Mouse (Mus musculus) frontal cortex, postnatal 14 days (tissue): ENCODE measurements around the gene Gm11554.
"Not testable (repeated sequence)": the region's sequence is repeated elsewhere in the genome, so short reads cannot be mapped to it uniquely, and the experiment has no call there.

ENCODE experiments used
- DNase-seq, 2 experiments: peaks; one replicate each; pipeline ENCODE4 v3.0.0; 2022; ENCODE audit warnings: low spot score in 2 of 2

Gm11554 gene

GRCm38 (mm10) chr11:99804346-99804745, at the start of gene Gm11554:
Gene Gm11554 (minus strand): TSS chr11:99804446.
- not testable (repeated sequence) for DNase-seq

GRCm38 (mm10) chr11:99851508-99851907, 47.3 kb upstream of the Gm11554 start, which contains the start of gene Krtap4-16:
Gene Krtap4-16 (minus strand): TSS chr11:99851608.
- DNase-seq, result no peak

- DNase-seq, result no peak
Observed at GRCm38 (mm10) chr11:99846746-99847145, 42.5 kb upstream of the Gm11554 start.

- no peak for DNase-seq
Observed at GRCm38 (mm10) chr11:99842185-99842584, 37.9 kb upstream of the Gm11554 start.

GRCm38 (mm10) chr11:99837966-99838365, 33.7 kb upstream of the Gm11554 start, which contains the start of gene 2300003K06Rik:
Gene 2300003K06Rik (minus strand): TSS chr11:99838066.
- DNase-seq, result no peak

- DNase-seq, result not testable (repeated sequence)
Observed at GRCm38 (mm10) chr11:99815566-99815965, 11.3 kb upstream of the Gm11554 start, which contains the start of gene Gm11564. Gene Gm11564 (minus strand): TSS chr11:99815666.

GRCm38 (mm10) chr11:99809792-99810191, 5.5 kb upstream of the Gm11554 start, which contains the start of gene Krtap4-13:
Gene Krtap4-13 (minus strand): TSS chr11:99809892.
- not testable (repeated sequence) for DNase-seq

GRCm38 (mm10) chr11:99798832-99799231, 5.4 kb downstream of the Gm11554 start, which contains the start of gene Gm11569:
Gene Gm11569 (minus strand): TSS chr11:99798932.
- not testable (repeated sequence) for DNase-seq

GRCm38 (mm10) chr11:99793367-99793766, 10.9 kb downstream of the Gm11554 start, which contains the start of gene Gm11596:
Gene Gm11596 (minus strand): TSS chr11:99793467.
- no peak for DNase-seq

- not testable (repeated sequence) for DNase-seq
Observed at GRCm38 (mm10) chr11:99784900-99785299, 19.3 kb downstream of the Gm11554 start, which contains the start of gene Krtap4-9. Gene Krtap4-9 (plus strand): TSS chr11:99785200.

GRCm38 (mm10) chr11:99780604-99781003, 23.6 kb downstream of the Gm11554 start, which contains the start of gene Krtap4-8:
Gene Krtap4-8 (minus strand): TSS chr11:99780704.
- DNase-seq, result no peak

GRCm38 (mm10) chr11:99778401-99778800, 25.8 kb downstream of the Gm11554 start:
- DNase-seq, result no peak

GRCm38 (mm10) chr11:99772813-99773212, 31.4 kb downstream of the Gm11554 start, which contains the start of gene Gm11595:
Gene Gm11595 (minus strand): TSS chr11:99772913.
- DNase-seq, result not testable (repeated sequence)

GRCm38 (mm10) chr11:99768410-99768809, 35.8 kb downstream of the Gm11554 start:
- DNase-seq, result no peak

GRCm38 (mm10) chr11:99758877-99759276, 45.4 kb downstream of the Gm11554 start:
- DNase-seq, result no peak
